In genomic region chr2:127890526-127890925, GRCm38 (mm10) we compare ENCODE assay signal across 9 mouse cellular contexts. TPM values are rescaled to one million over a fixed set of nuclear protein-coding genes. Genes with fewer than 3 reads are reported as not detected.
DNase-seq lines count a peak whose midpoint lies in the region; ATAC-seq lines count a peak whose summit lies in the region.
"Had no signal": no experiment of that assay in that cellular context is flagged by ENCODE, and none has a peak within 500 bp of the region (broad histone marks: within the 10 kb centered on the region; RNA-seq: fewer than 3 reads in every experiment).

No protein-coding gene starts in this region.

- ATAC-seq in megakaryocyte progenitor cell, adult 5-6 weeks (replicated peaks; ENCODE audit: poor library complexity): no peak; the same call in 1 of the 2 replicates
- no peak for ATAC-seq in frontal cortex, adult (ENCODE audit: low TSS enrichment)

- 15% methylated on average over 8 of the region's 8 CpGs for WGBS in large intestine, adult 2 months

- DNase-seq in testis, postnatal 14 days (ENCODE audit: low spot score): peak; percentile 16
- DNase-seq in testis, postnatal 10 days (ENCODE audit: low spot score): no peak
- DNase-seq in fibroblast of lung, adult 2 months (ENCODE audit: low read depth): peak; percentile 24
- peak; percentile 82 for DNase-seq in large intestine, adult 2 months (ENCODE audit: low read depth, low spot score)
- DNase-seq in urinary bladder, adult 2 months (ENCODE audit: low spot score): peak; percentile 24
- DNase-seq in cerebellum, postnatal 4 days (ENCODE audit: low spot score in 2 of 2): no peak

RNA-seq across cellular contexts. Expression of gene Acoxl, which starts 51.9 kb away (rescaled TPM):
- 0.17 and 0.26 TPM in 2 replicates for polyA plus RNA-seq in large intestine, adult 2 months (2012; rRNA removed)
- polyA plus RNA-seq in urinary bladder, adult 2 months (2012; rRNA removed): 0.01 and 0.06 TPM in 2 replicates
- total RNA-seq in megakaryocyte progenitor cell, adult 5-6 weeks (2015): not detected in 2 replicates
- total RNA-seq in megakaryocyte progenitor cell, adult 5-6 weeks (2017): 0.10 TPM in 1 of 2 replicates, not detected in the other
- total RNA-seq: hematopoietic stem cell, adult 5-6 weeks had no signal

RNA-seq across cellular contexts. Expression of gene Bub1, which starts 58.9 kb away (rescaled TPM):
- polyA plus RNA-seq in large intestine, adult 2 months (2012; rRNA removed): 4.3 and 7.0 TPM in 2 replicates
- polyA plus RNA-seq in urinary bladder, adult 2 months (2012; rRNA removed): 0.74 and 0.83 TPM in 2 replicates
- total RNA-seq in megakaryocyte progenitor cell, adult 5-6 weeks (2015): 60.6 and 75.7 TPM in 2 replicates
- total RNA-seq in megakaryocyte progenitor cell, adult 5-6 weeks (2017): 55.3 and 65.0 TPM in 2 replicates

Comparison
In these comparisons a context has a peak if more than half of its experiments do, and no peak if none do; other contexts are left out.
1. DNase-seq: peak in testis, postnatal 14 days (single experiment), fibroblast of lung, adult 2 months (single experiment), large intestine, adult 2 months (single experiment) and urinary bladder, adult 2 months (single experiment); none in testis, postnatal 10 days (single experiment) and cerebellum, postnatal 4 days (0 of 2).